Mouse (Mus musculus) liver, postnatal 0 days (tissue): ENCODE results near the gene Zfp652. TPM values are rescaled to one million over a fixed set of nuclear protein-coding genes. Genes with fewer than 3 reads are reported as not detected.
A peak's percentile ranks its signal among the peaks of the same experiment; 100 is the strongest.

ENCODE experiments used
- ATAC-seq: fragments of 200-750 bp; cut with Nextera tagmentation; 2 replicates; pipeline ENCODE4 v1.8.0; 2017; ENCODE audit warnings: mild to moderate bottlenecking, moderate library complexity
- DNase-seq: peaks from one replicate; pipeline ENCODE4 v3.0.0-alpha.2; 2016
- H3K27ac ChIP-seq: fragments of 300-500 bp; sonication (generic); 2 replicates; pipeline ENCODE4 v1.5.1; 2014; ENCODE audit warnings: antibody characterized with exemption, moderate library complexity, mild to moderate bottlenecking, low read depth
- H3K27me3 ChIP-seq: fragments of 300-500 bp; sonication (generic); 2 replicates; pipeline ENCODE4 v1.6.1; 2014; ENCODE audit warnings: low read length, control low read depth, mixed read lengths; ENCODE audit not compliant: insufficient read depth
- H3K36me3 ChIP-seq: fragments of 300-500 bp; sonication (generic); replicated peaks from 2 replicates; pipeline ENCODE4 v1.6.1; 2014; ENCODE audit warnings: mild to moderate bottlenecking, control low read depth, low read length, moderate library complexity, mixed read lengths; ENCODE audit not compliant: insufficient read depth
- H3K4me1 ChIP-seq: fragments of 300-500 bp; sonication (generic); 2 replicates; pipeline ENCODE4 v1.6.1; 2014; ENCODE audit warnings: antibody characterized with exemption, mild to moderate bottlenecking, control low read depth; ENCODE audit not compliant: insufficient read depth
- H3K4me2 ChIP-seq: fragments of 300-500 bp; sonication (generic); 2 replicates; pipeline ENCODE4 v1.6.1; 2014; ENCODE audit warnings: low read depth, mild to moderate bottlenecking, low read length, moderate library complexity, mixed read lengths
- H3K4me3 ChIP-seq: fragments of 300-500 bp; sonication (generic); 2 replicates; pipeline ENCODE4 v1.5.1; 2014; ENCODE audit warnings: low read depth, low read length
- H3K9ac ChIP-seq: fragments of 300-500 bp; sonication (generic); replicated peaks from 2 replicates; pipeline ENCODE4 v1.6.1; 2014; ENCODE audit warnings: mild to moderate bottlenecking, moderate library complexity
- H3K9me3 ChIP-seq: fragments of 300-500 bp; sonication (generic); 2 replicates; pipeline ENCODE4 v1.6.1; 2016; ENCODE audit warnings: mild to moderate bottlenecking, control low read depth, low read length, mixed read lengths
- CTCF ChIP-seq: sonication (generic); IDR thresholded peaks from 2 replicates; pipeline ENCODE4 v1.5.1; 2016; ENCODE audit warnings: antibody characterized with exemption, low read depth
- EP300 ChIP-seq: IDR thresholded peaks from 2 replicates; pipeline ENCODE4 v1.6.1; 2016; ENCODE audit warnings: antibody characterized with exemption, low read depth, mild to moderate bottlenecking
- WGBS: fragments of 180-500 bp; shearing (Covaris S2); extraction: QIAGEN DNeasy Blood & Tissue Kit; methylation state at CpG from one replicate; pipeline ENCODE4 v1.1.7; 2014; ENCODE audit not compliant: insufficient replicate concordance; 5-methylcytosine and 5-hydroxymethylcytosine counted together
- polyA plus RNA-seq: library from polyadenylated mRNA; unstranded; fragments of >200 nt; fragmentation: Nextera tagmentation; extraction: Ambion mirVana; gene quantifications from 2 replicates; pipeline ENCODE4 v1.2.1, GENCODE M21; 2015

Gene Zfp652
- polyA plus RNA-seq, 1 experiment from 2014 or later, result 5.6 TPM

GRCm38 (mm10) chr11:95805010-95805409 is 92.5 kb downstream of the Zfp652 start:
- no peak for TF ChIP-seq CTCF
- TF ChIP-seq EP300, result no peak
- Histone ChIP-seq H3K4me1 (peaks cover 39% of the 10 kb centered on the region), H3K4me2 (peak overlapping the region; percentile 36; the same call in 1 of the 2 replicates), H3K36me3 (no peaks in the 10 kb centered on the region), H3K27ac (peak overlapping the region; percentile 85), H3K9ac (peak overlapping the region; percentile 41; the same call in 1 of the 2 replicates), H3K27me3 (no peaks in the 10 kb centered on the region), H3K4me3 (no peak overlapping the region), H3K9me3 (no peaks in the 10 kb centered on the region)
- WGBS, result 42% methylated on average over 5 of the region's 5 CpGs
- ATAC-seq (no peak), DNase-seq (peak; percentile 40)

DNA sequence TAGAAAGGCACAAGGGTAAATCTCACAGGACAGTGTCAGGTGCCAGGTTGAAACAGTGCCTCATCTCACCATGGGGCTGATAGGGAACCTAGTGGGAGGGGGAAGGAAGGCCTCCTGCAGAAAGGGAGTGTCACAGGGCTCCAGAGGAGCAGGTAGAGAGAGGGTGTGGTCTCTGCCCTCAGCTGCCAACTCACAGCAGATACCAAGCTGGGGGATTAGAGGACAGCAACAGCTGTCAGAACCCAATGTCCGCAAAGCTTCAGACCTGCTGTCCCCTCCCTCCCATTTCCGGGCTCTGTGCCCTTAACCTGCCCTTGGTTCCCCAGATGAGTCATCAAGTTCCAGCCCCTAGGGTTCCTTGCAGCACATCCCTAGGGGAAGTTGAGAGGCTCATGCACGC is 93.1 kb downstream of the Zfp652 start:
- Histone ChIP-seq H3K4me1 (peaks cover 38% of the 10 kb centered on the region), H3K4me2 (peak overlapping the region; percentile 36), H3K9ac (peak overlapping the region; percentile 41), H3K27ac (peak overlapping the region; percentile 85), H3K9me3 (no peaks in the 10 kb centered on the region), H3K36me3 (no peaks in the 10 kb centered on the region), H3K4me3 (no peak overlapping the region), H3K27me3 (no peaks in the 10 kb centered on the region)
- ATAC-seq (peak; percentile 34), DNase-seq (peak; percentile 64)
- WGBS, result 17% methylated on average over 3 of the region's 3 CpGs
- 0 out of 2 replicates have a peak, but pooled peaks have one; percentile 15 for TF ChIP-seq EP300
- TF ChIP-seq CTCF, result no peak

GRCm38 (mm10) chr11:95807884-95808283 is 95.4 kb downstream of the Zfp652 start:
- Histone ChIP-seq H3K4me2 (peak overlapping the region; percentile 66), H3K27ac (peak overlapping the region; percentile 97), H3K4me1 (peaks cover 32% of the 10 kb centered on the region), H3K36me3 (no peaks in the 10 kb centered on the region), H3K4me3 (peak overlapping the region; percentile 25; the same call in 1 of the 2 replicates), H3K27me3 (no peaks in the 10 kb centered on the region), H3K9ac (peak overlapping the region; percentile 68), H3K9me3 (no peaks in the 10 kb centered on the region)
- no peak for DNase-seq
- 88% methylated on average over 5 of the region's 5 CpGs for WGBS
- TF ChIP-seq EP300, result no peak
- TF ChIP-seq CTCF, result no peak
- no peak for ATAC-seq

DNA sequence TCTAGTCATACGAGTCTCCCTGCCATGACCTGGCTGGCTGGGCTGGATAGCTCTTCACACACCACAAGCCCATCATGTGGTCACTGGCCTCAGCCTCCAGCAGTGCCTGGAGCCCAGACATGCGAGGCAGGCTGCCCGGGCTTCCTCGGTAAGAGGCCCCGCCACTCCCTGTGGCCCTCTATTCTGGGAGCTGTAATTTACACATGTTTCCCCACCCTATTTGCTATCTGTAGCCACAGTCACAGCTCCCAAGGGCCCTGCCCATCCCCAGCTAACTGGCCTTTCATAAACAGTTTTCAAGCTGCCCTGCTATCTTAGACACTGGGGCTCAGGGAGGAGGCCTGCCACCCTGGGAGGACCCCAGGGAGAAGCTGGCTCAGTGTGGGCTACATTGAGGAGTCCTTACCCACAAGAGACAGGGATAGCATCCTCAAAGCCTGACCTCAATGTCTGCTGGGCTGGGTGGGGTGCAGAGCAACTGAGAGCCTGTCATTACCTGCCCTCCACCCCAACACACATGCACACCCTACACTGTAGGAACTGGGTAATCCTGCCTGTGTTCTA is 96.1 kb downstream of the Zfp652 start:
- Histone ChIP-seq H3K4me2 (peak overlapping the region; percentile 66), H3K4me1 (peaks cover 30% of the 10 kb centered on the region), H3K36me3 (no peaks in the 10 kb centered on the region), H3K9ac (peak overlapping the region; percentile 68), H3K27me3 (no peaks in the 10 kb centered on the region), H3K4me3 (peak overlapping the region; percentile 25; the same call in 1 of the 2 replicates), H3K27ac (peak overlapping the region; percentile 97), H3K9me3 (no peaks in the 10 kb centered on the region)
- 37% methylated on average over 5 of the region's 5 CpGs for WGBS
- ATAC-seq (peak; percentile 95), DNase-seq (peak; percentile 76)
- TF ChIP-seq CTCF, result no peak
- TF ChIP-seq EP300, result peak; percentile 83

DNA sequence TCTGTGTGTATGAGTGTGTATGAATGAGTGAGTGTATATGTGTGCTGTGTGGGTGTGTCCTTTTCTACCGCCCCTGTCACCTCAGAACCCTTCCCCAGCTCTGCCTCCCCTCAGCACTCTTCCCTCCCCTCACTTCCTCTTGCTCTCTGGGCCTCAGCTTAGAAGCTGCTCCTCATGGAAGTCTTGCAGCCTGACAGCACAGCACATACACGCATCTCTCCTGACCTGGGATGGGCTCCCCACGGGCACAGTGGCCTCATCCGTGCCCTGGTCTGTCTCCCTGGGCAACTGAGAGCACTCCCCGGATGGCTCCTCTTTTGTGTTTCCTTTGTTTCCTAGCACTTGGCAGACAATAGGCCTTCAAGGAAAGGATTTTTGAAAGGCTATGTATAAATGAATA is 97.1 kb downstream of the Zfp652 start:
- 0 out of 2 replicates have a peak overlapping the region, but pooled peaks have one; percentile 4 for H3K9ac ChIP-seq
- DNase-seq, result no peak
- ATAC-seq, result no peak
- no peaks in the 10 kb centered on the region for H3K27me3 ChIP-seq
- TF ChIP-seq CTCF (no peak), EP300 (no peak)
- no peak overlapping the region for H3K4me3 ChIP-seq
- H3K9me3 ChIP-seq, result no peaks in the 10 kb centered on the region
- H3K4me2 ChIP-seq, result no peak overlapping the region; the same call in 1 of the 2 replicates
- WGBS, result 51% methylated on average over 5 of the region's 5 CpGs
- no peaks in the 10 kb centered on the region for H3K36me3 ChIP-seq
- H3K27ac ChIP-seq, result peak overlapping the region; percentile 97
- peaks cover 27% of the 10 kb centered on the region for H3K4me1 ChIP-seq

- peak overlapping the region; percentile 97; the same call in 1 of the 2 replicates for H3K27ac ChIP-seq
- H3K36me3 ChIP-seq, result no peaks in the 10 kb centered on the region
- H3K4me2 ChIP-seq, result no peak overlapping the region
- no peaks in the 10 kb centered on the region for H3K27me3 ChIP-seq
- no peak for TF ChIP-seq EP300
- H3K9me3 ChIP-seq, result no peaks in the 10 kb centered on the region
- peaks cover 16% of the 10 kb centered on the region for H3K4me1 ChIP-seq
- no peak for DNase-seq
- H3K9ac ChIP-seq, result no peak overlapping the region
- no peak overlapping the region for H3K4me3 ChIP-seq
- no peak for ATAC-seq
- WGBS, result 62% methylated on average over 7 of the region's 7 CpGs
These were observed 98.4 kb downstream of the Zfp652 start for GRCm38 (mm10) chr11:95810828-95811227.
